Mouse (Mus musculus) adrenal gland, postnatal 25 days (tissue): ENCODE data around the gene Ncor1. TPM values are rescaled to one million over a fixed set of nuclear protein-coding genes. Genes with fewer than 3 reads are reported as not detected.
"Not testable (repeated sequence)": the region's sequence is repeated elsewhere in the genome, so short reads cannot be mapped to it uniquely, and the experiment has no call there.

Experiments used
- DNase-seq: peaks from one replicate; pipeline ENCODE4 v3.0.0; 2021; ENCODE audit warnings: mixed read lengths
- total RNA-seq: library from RNA; stranded (reverse); gene quantifications from 2 replicates; pipeline ENCODE4 v1.2.3, GENCODE M21; 2021

Ncor1 gene
- total RNA-seq, 1 experiment from 2014 or later: 241 TPM

DNA sequence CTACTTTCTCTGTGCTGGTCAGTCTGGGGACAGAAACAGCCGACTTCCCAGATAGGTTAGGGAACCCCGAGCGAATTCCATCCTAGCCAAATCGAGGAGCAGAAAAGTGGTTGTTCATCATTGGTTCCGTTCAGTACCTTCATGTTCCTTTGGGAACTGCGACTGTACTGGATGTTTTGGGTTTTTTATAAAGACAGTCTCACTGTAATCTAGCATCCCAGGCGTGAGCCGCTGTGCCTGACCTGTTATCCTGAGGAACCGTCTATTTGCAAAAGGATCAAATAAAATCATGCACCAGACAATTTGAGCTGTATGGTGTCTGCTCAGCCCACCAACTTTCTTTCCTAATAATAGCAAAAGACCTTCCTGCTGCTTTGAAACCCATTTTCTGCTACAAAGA, 439 bp upstream of the Ncor1 start:
- DNase-seq: no peak

DNA sequence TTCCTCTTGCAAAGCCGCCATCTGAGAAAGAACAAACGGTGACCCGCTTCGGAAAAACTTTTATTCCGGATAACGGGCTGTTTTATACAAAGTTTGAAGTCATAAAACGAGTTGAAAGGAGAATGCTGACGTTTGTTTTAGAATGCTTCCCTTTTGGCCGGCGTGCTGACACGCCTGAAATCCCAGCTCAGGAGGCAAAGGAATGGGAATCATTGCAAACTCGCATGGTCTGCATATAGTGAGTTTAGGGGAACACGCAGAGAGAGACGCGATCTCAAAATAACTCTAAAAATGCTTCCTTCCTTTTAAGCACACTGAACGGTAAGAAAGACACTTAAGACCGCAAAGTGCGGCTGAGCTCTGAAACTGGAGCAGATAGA, 460 bp downstream of the Ncor1 start:
- no peak for DNase-seq

DNA sequence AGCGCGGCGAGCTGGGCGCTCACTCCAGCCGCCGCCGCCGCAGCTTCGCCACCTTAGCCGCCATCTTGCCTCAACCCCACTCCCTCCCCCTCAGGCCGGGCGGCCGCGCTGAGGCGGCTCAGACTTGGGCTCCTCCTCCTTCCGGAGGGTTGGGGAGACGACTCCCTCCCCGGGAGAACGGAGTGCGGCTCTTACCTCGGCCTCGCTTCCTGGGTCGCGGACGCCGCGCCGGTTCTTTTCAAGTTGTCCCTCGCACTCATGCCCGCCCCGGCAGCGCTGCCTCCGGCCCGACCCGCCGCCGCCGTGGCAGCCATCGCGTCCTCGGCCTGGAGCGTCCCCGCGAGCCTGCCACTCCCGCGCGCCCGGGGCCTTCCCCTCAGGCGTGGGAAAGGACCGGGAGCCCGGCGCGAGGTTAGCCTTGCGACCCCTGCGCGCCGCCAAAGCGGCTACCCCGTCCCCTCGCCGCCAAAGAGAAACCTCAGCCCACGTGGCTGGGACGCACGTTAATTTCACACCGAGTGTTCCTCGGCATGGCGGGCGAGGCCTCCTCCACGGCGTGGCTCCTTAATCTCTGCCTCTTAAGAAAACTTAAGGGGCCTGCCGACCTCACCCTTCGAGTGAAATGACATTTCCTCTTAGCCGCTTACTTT, 975 bp downstream of the Ncor1 start:
- DNase-seq: peak; percentile 91

DNA sequence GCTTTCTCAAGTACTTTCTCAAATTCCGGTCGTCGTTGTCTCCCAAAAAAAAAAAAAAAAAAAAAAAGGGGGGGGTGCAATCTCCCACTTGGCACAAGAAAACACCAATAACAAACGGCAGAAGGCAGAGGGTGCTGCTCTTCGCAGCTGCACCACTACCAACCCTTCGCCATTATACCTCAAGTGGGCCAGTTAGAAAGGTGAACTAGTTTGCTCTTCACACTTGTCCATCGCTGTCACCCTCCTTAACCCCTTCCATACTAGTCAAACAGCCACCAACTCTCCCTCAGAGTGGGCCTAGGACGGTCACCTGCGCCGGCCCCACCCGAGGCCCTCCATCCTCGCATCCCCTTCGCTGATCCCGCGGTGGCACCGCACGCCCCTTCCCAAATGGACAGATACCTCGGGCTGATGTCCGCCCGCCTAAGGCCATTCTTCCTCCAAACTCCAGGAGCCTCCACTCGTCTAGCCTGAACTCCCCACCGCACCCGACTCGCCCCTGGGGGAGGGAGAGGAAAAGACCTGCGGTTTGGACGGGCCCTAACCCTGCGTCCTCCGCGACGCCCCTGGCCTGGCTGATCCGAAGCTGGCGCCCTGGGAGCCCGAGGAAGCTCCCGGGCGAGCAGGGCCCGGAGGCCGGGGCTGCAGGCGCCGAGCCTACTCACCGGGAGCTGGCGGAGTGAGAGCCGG, 1.7 kb downstream of the Ncor1 start:
- peak; percentile 19 for DNase-seq

DNA sequence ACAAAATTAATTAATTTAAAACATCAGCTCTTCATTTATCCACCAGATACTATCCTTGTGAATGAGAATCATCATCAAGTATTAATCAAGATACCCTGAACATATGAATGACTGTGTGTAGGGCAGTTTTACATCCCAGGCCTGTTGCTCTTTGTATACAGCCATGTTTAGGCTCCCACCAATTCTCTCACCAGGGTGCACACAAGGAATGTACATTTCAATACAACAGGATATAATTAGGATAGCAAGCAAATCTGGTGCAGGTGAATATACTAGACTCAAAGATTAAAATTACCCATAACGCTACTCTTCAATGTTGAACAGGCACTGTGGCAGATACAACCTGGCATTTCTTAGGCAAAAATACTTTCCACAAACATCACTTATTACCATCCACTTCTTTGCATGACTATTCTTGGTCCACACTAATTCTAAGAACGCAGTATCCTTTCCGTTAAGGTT, 2.3 kb downstream of the Ncor1 start:
- DNase-seq: no peak

- no peak for DNase-seq
These were observed 3.1 kb downstream of the Ncor1 start for GRCm38 (mm10) chr11:62455193-62455592.

DNA sequence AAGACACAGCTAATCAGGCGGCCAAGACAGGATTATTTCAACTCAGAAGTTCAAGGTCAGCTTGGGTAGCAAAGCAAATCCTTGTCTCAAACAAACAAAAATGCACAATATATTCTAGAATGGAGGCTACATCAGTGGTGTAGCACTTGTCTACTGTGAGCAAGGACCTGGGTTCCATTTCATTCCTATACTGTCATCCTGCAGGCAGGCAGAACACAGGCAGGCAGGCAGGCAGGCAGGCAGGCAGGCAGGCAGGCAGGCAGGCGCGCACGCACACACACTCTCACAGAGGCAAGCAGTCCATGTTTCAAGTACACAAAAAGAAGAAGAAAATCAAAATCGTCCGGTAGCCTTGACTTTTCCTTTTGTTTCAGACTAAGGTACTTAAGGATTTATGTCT, 9.4 kb downstream of the Ncor1 start:
- peak; percentile 28 for DNase-seq

- DNase-seq: no peak
These were observed 12.5 kb downstream of the Ncor1 start for GRCm38 (mm10) chr11:62445799-62446198.

GRCm38 (mm10) chr11:62440670-62441315, 17.5 kb downstream of the Ncor1 start:
- no peak for DNase-seq

DNA sequence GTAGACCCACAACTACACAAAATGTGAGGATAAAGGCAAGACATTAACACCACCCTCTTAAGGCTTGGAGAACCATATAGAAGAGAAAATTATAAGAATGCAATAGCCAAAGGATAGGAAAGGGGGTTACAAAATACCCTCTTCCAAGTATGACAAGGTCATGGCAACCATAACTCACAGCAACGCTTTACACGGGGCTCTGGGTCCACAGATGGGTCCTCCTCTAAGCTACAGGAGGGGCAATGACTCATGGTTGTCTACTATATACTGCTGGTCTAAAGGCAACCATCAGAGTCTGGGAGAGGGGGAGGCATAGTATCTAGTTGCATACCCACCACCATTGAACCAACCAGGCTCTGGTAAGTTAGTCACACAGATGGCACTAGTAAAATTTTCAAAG, 26.1 kb downstream of the Ncor1 start:
- no peak for DNase-seq

GRCm38 (mm10) chr11:62427105-62427504, 31.2 kb downstream of the Ncor1 start:
- peak; percentile 22 for DNase-seq

- no peak for DNase-seq
These were observed 32.1 kb downstream of the Ncor1 start for GRCm38 (mm10) chr11:62426266-62426665.

GRCm38 (mm10) chr11:62424525-62424924, 33.8 kb downstream of the Ncor1 start:
- DNase-seq: no peak

DNA sequence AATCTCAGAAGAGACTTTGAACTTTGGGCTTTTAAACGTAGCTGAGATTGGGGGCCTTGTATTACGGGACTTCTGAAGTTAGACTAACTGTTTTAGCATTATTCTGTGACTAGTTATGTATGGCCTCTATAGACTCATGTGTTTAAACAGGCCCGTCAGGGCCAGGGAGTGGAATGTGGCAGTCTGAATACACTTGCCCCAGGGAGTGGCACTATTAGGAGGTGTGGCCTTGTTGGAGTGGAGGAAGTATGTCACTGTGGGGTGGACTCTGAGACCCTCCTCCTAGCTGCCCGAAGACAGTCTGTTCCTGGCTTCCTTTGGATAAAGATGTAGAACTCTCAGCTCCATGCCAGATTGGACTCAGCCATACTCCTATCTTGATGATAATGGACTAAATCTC, 43.3 kb downstream of the Ncor1 start:
- no peak for DNase-seq

- DNase-seq: no peak
These were observed 48.7 kb downstream of the Ncor1 start for GRCm38 (mm10) chr11:62409611-62410010.

GRCm38 (mm10) chr11:62408848-62409247, 49.5 kb downstream of the Ncor1 start:
- no peak for DNase-seq

DNA sequence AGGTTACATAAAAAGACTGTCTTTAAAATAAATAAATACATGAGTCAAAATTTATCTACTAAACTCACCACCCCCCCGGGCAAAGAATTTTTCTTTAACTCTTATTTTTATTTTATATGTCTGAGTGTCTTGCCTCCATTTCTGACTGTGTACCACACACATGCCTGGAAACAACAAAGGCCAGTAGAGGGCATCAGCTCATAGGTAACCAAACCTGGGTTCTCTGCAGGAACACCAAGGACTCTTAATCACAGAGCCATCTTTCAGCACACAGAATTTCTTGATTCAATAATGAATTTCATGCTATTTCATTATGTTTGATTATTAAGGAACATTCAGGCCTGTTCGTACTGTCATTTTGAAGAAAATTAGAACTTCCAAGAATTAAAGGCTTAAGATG, 61.9 kb downstream of the Ncor1 start:
- no peak for DNase-seq

DNA sequence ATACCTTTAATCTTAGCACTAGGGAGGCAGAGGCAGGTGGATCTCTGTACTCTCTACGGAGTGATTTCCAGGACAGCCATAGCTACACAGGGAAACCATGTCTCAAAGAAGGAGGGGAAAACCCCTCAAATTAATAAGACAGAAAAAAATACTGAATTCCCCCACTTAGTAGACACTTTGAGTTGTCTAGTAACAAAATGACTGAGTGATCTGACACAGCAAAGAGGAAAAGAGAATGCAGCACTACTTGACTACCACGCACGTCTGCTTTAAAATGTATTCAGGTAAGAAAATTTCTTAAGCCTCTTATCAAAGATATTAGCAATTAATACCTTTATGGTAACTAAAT, 70.0 kb downstream of the Ncor1 start:
- DNase-seq: no peak

- DNase-seq: no peak
These were observed 70.6 kb downstream of the Ncor1 start for GRCm38 (mm10) chr11:62387608-62388330.

DNA sequence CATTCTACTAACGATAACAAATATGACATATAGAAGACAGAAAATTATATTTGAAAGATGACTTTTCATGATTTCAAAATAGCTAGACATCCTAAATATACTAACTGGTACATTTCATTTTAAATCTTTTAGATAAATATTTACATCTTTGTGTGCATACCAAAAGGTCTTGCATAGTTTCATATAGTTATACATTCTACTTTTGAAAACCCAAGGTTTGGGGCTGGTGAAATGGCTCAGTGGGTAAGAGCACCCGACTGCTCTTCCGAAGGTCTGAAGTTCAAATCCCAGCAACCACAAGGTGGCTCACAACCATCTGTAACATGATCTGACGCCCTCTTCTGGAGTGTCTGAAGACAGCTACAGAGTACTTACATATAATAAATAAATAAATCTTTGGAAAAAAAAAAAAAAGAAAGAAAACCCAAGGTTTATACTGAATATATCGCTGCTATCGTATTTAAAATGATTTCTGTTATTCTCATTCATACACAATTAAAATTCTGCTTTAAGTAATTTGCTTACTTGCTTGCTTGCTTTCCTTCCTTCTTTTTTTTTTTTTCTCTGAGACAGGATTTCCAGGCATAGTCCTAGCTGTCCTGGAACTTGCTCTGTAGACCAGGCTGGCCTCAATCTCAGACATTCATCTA, 81.0 kb downstream of the Ncor1 start:
- DNase-seq: not testable (repeated sequence)

DNA sequence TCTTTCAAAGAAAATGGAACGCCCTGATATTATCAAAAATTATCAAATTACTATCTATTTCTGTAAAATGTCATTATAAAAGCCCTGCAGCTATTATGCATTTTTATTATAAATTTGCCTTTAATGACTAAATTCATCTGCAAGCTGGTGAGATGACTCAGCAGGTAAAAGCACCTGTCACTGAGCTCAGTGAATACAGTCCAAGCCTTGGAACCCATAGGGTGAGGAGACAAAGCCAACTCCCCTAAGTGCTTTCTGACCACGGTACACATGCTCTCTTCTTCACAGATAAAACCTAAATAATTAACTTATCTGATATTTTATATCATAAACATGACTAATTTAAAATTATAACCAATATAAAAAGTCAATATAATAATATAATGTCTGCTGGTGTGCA, 86.6 kb downstream of the Ncor1 start:
- DNase-seq: no peak

- no peak for DNase-seq
These were observed 88.4 kb downstream of the Ncor1 start for GRCm38 (mm10) chr11:62369924-62370323.

DNA sequence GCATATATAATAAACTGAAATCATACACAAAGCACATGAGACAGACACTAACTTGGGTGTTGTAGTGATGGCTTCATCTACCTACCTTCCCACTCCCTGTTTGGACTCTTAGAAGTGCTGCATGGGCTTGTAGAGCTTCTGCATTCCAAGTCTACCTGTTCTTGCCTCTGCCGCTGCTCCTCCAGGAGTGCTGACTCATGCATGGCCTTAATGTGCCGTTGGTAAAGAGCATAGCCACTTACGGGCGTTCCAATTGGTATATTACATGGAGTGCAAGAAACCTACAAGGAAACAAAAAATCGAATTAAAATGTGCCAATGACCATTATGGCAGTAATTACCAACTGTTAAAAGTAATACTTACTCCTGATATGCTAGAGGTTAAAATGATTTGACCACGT, 91.5 kb downstream of the Ncor1 start:
- no peak for DNase-seq
